Mouse (Mus musculus) thymus, adult 2 months (tissue): ENCODE measurements around the gene Dpf3. TPM values are rescaled to one million over a fixed set of nuclear protein-coding genes. Genes with fewer than 3 reads are reported as not detected.

Experiments used
- DNase-seq: peaks from one replicate; pipeline ENCODE4 v3.0.0; 2021
- H3K27ac ChIP-seq: fragments of 200-500 bp; 2 replicates; pipeline ENCODE4 v1.5.1; 2012; ENCODE audit warnings: low read length, control low read depth; ENCODE audit not compliant: control insufficient read depth, insufficient read depth
- H3K27me3 ChIP-seq: fragments of 200-500 bp; 2 replicates; pipeline ENCODE4 v1.6.1; 2012; ENCODE audit warnings: mild to moderate bottlenecking, low read length, moderate library complexity, mixed read lengths; ENCODE audit not compliant: control insufficient read depth, insufficient read depth
- H3K36me3 ChIP-seq: fragments of 200-500 bp; 2 replicates; pipeline ENCODE4 v1.6.1; 2012; ENCODE audit warnings: mild to moderate bottlenecking, low read length, moderate library complexity; ENCODE audit not compliant: control insufficient read depth, insufficient read depth
- H3K4me1 ChIP-seq: fragments of 200-500 bp; replicated peaks from 2 replicates; pipeline ENCODE4 v1.6.1; 2012; ENCODE audit warnings: low read length; ENCODE audit not compliant: control insufficient read depth, insufficient read depth
- H3K4me3 ChIP-seq: fragments of 200-500 bp; 2 replicates; pipeline ENCODE4 v1.5.1; 2012; ENCODE audit warnings: mild to moderate bottlenecking, low read length, control low read depth, moderate library complexity; ENCODE audit not compliant: control insufficient read depth, insufficient read depth
- CTCF ChIP-seq: fragments of 200-500 bp; IDR thresholded peaks from 2 replicates; pipeline ENCODE4 v1.5.1; 2012; ENCODE audit warnings: mild to moderate bottlenecking, control low read depth, low read length, moderate library complexity, borderline replicate concordance; ENCODE audit not compliant: control insufficient read depth, poor library complexity, insufficient read depth; ENCODE audit errors: extremely low read depth
- POLR2A ChIP-seq: fragments of 200-500 bp; IDR thresholded peaks from 2 replicates; pipeline ENCODE4 v1.6.1; 2012; ENCODE audit warnings: mild to moderate bottlenecking, low read length, control low read depth, moderate library complexity; ENCODE audit not compliant: control insufficient read depth, poor library complexity, insufficient read depth; ENCODE audit errors: extremely low read depth
- WGBS: fragments of 180-500 bp; shearing (Covaris S2); methylation state at CpG from one replicate; pipeline ENCODE4 v1.1.7; 2018; 5-methylcytosine and 5-hydroxymethylcytosine counted together
- polyA plus RNA-seq: library from polyadenylated mRNA; depleted of rRNA; stranded (reverse); fragments of >200 nt; gene quantifications from 2 replicates; pipeline ENCODE4 v1.2.3, GENCODE M21; 2012; rRNA removed

Gene Dpf3
- 0.27 and 0.65 TPM in 2 replicates for polyA plus RNA-seq

- TF ChIP-seq POLR2A (no peak), CTCF (0 out of 2 replicates have a peak, but pooled peaks have one; percentile 26)
- Histone ChIP-seq H3K36me3 (no peaks in the 10 kb centered on the region), H3K4me3 (peak within 1 kb of the TSS; percentile 57), H3K4me1 (peaks cover 20% of the 10 kb centered on the region), H3K27me3 (peaks cover 32% of the 10 kb centered on the region), H3K27ac (no peak within 1 kb of the TSS)
- peak; percentile 89 for DNase-seq
- WGBS = under 1% methylated on average over 31 of the region's 31 CpGs
Measured at GRCm38 (mm10) chr12:83487476-83487991, at the start of gene Dpf3. Dpf3 (minus strand) TSS chr12:83487716.

- Histone ChIP-seq H3K36me3 (no peaks in the 10 kb centered on the region), H3K27ac (no peak overlapping the region), H3K27me3 (no peaks in the 10 kb centered on the region), H3K4me3 (no peak overlapping the region), H3K4me1 (no peaks in the 10 kb centered on the region)
- no peak for DNase-seq
- 92% methylated on average over 9 of the region's 9 CpGs for WGBS
- TF ChIP-seq POLR2A (no peak), CTCF (no peak)
Measured at GRCm38 (mm10) chr12:83536039-83536438, 48.5 kb upstream of the Dpf3 start.

- DNase-seq = no peak
- no peak for TF ChIP-seq POLR2A
- no peaks in the 10 kb centered on the region for H3K4me1 ChIP-seq
- H3K27ac ChIP-seq = no peak overlapping the region
- 95% methylated on average over 11 of the region's 11 CpGs for WGBS
- H3K36me3 ChIP-seq = no peaks in the 10 kb centered on the region
- H3K27me3 ChIP-seq = no peaks in the 10 kb centered on the region
- no peak overlapping the region for H3K4me3 ChIP-seq
Measured at GRCm38 (mm10) chr12:83535428-83535827, 47.9 kb upstream of the Dpf3 start.

GRCm38 (mm10) chr12:83534190-83534589, 46.7 kb upstream of the Dpf3 start:
- no peaks in the 10 kb centered on the region for H3K36me3 ChIP-seq
- TF ChIP-seq POLR2A (no peak), CTCF (no peak)
- H3K4me1 ChIP-seq = no peaks in the 10 kb centered on the region
- H3K27ac ChIP-seq = no peak overlapping the region
- WGBS = 89% methylated on average over 3 of the region's 3 CpGs
- DNase-seq = no peak
- no peaks in the 10 kb centered on the region for H3K27me3 ChIP-seq
- no peak overlapping the region for H3K4me3 ChIP-seq

GRCm38 (mm10) chr12:83532966-83533365, 45.5 kb upstream of the Dpf3 start:
- DNase-seq = no peak
- WGBS = 99% methylated on average over 3 of the region's 3 CpGs
- TF ChIP-seq CTCF (no peak), POLR2A (no peak)

GRCm38 (mm10) chr12:83531992-83532391, 44.5 kb upstream of the Dpf3 start:
- no peaks in the 10 kb centered on the region for H3K27me3 ChIP-seq
- 94% methylated on average over 6 of the region's 6 CpGs for WGBS
- no peaks in the 10 kb centered on the region for H3K4me1 ChIP-seq
- H3K27ac ChIP-seq = no peak overlapping the region
- TF ChIP-seq POLR2A = no peak
- no peak for TF ChIP-seq CTCF
- no peak overlapping the region for H3K4me3 ChIP-seq
- DNase-seq = no peak
- no peaks in the 10 kb centered on the region for H3K36me3 ChIP-seq

More at GRCm38 (mm10) chr12:83532966-83533365, 45.5 kb upstream of the Dpf3 start:
- Histone ChIP-seq H3K27me3 (no peaks in the 10 kb centered on the region), H3K4me3 (no peak overlapping the region), H3K36me3 (no peaks in the 10 kb centered on the region), H3K27ac (no peak overlapping the region), H3K4me1 (no peaks in the 10 kb centered on the region)

GRCm38 (mm10) chr12:83528665-83529064, 41.1 kb upstream of the Dpf3 start:
- DNase-seq = no peak
- Histone ChIP-seq H3K4me3 (no peak overlapping the region), H3K4me1 (no peaks in the 10 kb centered on the region), H3K36me3 (no peaks in the 10 kb centered on the region), H3K27ac (no peak overlapping the region), H3K27me3 (no peaks in the 10 kb centered on the region)
- no peak for TF ChIP-seq POLR2A
- TF ChIP-seq CTCF = no peak
- 97% methylated on average over 5 of the region's 5 CpGs for WGBS
